Mouse (Mus musculus) adrenal gland, postnatal 25 days (tissue): ENCODE data around the gene BC048679. TPM values are rescaled to one million over a fixed set of nuclear protein-coding genes. Genes with fewer than 3 reads are reported as not detected.

Experiments
- DNase-seq: peaks from one replicate; pipeline ENCODE4 v3.0.0; 2021; ENCODE audit warnings: mixed read lengths
- total RNA-seq: library from RNA; stranded (reverse); gene quantifications from 2 replicates; pipeline ENCODE4 v1.2.3, GENCODE M21; 2021

The BC048679 gene
- total RNA-seq, 1 experiment from 2014 or later = not detected

DNA sequence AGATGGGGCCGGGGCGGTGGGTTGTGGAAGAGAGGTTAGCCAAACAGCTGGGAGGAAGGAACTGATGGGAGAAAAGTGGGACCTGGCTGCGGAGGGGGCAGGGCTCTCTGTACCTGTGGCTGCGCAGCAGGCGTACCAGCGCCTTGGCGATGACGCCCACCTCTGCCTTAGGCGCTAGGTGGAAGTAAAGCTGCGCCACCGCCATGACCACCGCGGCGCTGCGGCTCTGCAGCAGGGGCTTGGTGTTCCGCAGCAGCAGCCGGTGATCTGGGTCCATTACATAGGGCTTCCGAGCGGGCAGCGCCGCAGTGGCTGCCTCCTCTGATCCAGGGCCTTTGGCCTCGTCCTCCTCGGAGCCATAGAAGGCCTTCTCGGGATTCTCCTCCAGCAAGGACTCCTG, 21.2 kb downstream of the BC048679 start:
- DNase-seq = no peak

DNA sequence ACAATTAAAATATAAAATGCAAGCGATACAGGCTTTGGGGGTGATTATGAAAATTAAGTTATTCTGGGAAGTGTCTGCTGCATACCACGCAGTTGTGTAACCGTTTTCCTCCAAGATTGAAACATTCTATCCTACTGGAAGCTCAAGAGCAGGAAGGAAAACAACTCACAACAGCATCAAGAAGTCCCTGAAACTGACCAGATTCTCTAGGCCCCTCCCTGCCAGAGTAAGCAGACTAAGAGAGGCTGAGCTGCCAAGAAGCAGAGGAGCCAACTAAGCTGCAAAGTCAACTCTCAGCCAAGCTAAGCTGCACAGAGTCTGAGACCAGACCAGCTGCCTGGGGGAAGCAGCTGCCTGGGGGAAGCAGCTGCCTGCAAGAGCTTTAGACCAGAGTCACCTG, 22.9 kb downstream of the BC048679 start:
- no peak for DNase-seq

- no peak for DNase-seq
Observed at GRCm38 (mm10) chr7:81464906-81465450, 33.1 kb downstream of the BC048679 start.

DNA sequence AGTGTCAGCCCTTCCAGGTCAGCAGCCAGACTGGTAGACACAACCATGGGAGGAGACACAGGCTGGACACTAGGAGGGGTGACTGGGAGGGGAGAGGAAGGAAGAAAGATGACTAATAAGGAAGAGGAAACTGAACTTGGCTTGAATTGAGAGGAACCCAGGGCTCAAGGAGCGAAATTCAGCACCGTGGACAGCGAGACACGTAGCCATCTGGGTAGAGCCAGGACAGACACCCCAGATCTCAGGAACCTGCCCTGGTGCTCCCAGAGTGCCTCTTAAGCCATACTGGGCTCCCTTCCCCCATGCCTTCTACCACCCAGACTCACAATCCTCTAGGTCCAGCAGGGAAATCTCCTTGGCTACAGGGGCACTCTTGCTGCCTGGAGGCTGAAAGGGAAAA, 34.0 kb downstream of the BC048679 start:
- peak; percentile 33 for DNase-seq

DNA sequence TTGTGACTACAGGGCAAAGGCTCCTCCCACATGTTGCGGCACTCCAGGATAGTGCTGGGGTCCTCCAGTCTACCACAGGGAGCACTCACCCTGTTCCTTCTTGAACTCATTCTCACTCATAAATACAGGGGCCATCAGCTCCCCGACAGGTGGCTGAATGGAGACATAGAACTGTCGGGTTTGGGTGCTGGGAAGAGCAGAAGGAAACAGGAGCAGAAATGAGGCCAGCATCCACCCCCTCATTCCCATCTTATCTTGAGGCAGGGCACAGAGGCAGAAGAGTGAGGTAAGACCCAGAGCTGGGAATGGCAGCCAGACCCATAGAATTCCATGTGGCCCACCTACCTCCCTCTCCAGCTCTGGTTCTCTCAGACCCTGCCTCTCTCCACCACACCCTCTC, 35.3 kb downstream of the BC048679 start:
- no peak for DNase-seq

DNA sequence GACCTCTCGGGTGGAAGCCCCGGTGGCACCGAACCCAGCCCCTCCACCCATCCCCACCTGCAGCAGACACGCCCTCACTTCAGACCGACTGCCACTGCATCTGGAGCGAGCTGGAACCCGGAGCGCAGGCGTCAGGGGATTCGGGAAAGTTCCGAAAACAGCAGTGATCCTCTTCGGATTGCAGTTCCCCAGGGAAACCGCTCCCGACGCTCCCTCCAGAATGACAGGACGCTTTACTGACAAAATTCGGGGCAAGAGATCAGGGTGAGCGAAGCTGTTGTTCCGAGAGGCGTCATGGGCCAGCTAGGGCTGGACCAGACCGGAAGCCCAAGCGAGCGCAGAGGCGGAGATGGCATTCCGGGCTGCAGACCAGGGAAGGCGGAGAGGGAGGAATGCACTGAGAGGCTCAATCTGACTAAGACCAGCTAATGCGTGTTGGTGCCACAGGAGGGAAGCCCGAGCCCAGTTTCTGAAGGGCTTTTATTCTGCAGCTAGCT, 42.9 kb downstream of the BC048679 start, which contains the start of gene Cpeb1:
Cpeb1 (minus strand) TSS at position 311 of the 497 bp plus-strand sequence.
- DNase-seq = peak; percentile 70

- DNase-seq = peak; percentile 71
Observed at GRCm38 (mm10) chr7:81454331-81455039, 43.6 kb downstream of the BC048679 start.

- DNase-seq = peak; percentile 46
Observed at GRCm38 (mm10) chr7:81453443-81454274, 44.4 kb downstream of the BC048679 start.

- peak; percentile 54 for DNase-seq
Observed at GRCm38 (mm10) chr7:81452971-81453441, 45.1 kb downstream of the BC048679 start.

Other genes with a start within 250 kb of the BC048679 start
- 1,081 and 1,170 TPM in 2 replicates for gene Rps17, start 153.0 kb downstream of the BC048679 start, total RNA-seq
- gene Cpeb1, start 42.8 kb downstream of the BC048679 start, total RNA-seq = 29.2 and 39.0 TPM in 2 replicates
- 9.3 and 13.1 TPM in 2 replicates for gene Ap3b2, start 4.4 kb downstream of the BC048679 start, total RNA-seq
- gene Fsd2, start 68.7 kb upstream of the BC048679 start, total RNA-seq = 0.29 and 0.85 TPM in 2 replicates
- 21.4 and 25.0 TPM in 2 replicates for gene Whamm, start 73.0 kb upstream of the BC048679 start, total RNA-seq
- 2.4 and 2.6 TPM in 2 replicates for gene Homer2, start 209.2 kb upstream of the BC048679 start, total RNA-seq